In genomic region chr17:29947271-29947714, GRCm38 (mm10) we compare ENCODE assay signal across 15 mouse cellular contexts. TPM values are rescaled to one million over a fixed set of nuclear protein-coding genes. Genes with fewer than 3 reads are reported as not detected.
A peak's percentile ranks its signal among the peaks of the same experiment; 100 is the strongest.
DNase-seq lines count a peak whose midpoint lies in the region; ATAC-seq and TF ChIP-seq lines count a peak whose summit lies in the region.
"Had no signal": no experiment of that assay in that cellular context is flagged by ENCODE, and none has a peak within 500 bp of the region (broad histone marks: within the 10 kb centered on the region; RNA-seq: fewer than 3 reads in every experiment).

No protein-coding gene starts in this region.

- H3K9me3 ChIP-seq in forebrain, embryonic 13.5 days (replicated peaks) = no peaks in the 10 kb centered on the region
- no peaks in the 10 kb centered on the region for H3K9me3 ChIP-seq in forebrain, embryonic 11.5 days (ENCODE audit: control insufficient read depth, low read length)
- no peaks in the 10 kb centered on the region for H3K9me3 ChIP-seq in kidney, postnatal 0 days (replicated peaks; ENCODE audit: low read length)
- H3K9me3 ChIP-seq: neural tube, embryonic 15.5 days had no signal

- H3K9ac ChIP-seq in forebrain, embryonic 13.5 days = no peak overlapping the region
- H3K9ac ChIP-seq in forebrain, embryonic 11.5 days (ENCODE audit: low read length) = no peak overlapping the region
- no peak overlapping the region for H3K9ac ChIP-seq in kidney, postnatal 0 days (ENCODE audit: low read depth, low read length)
- H3K9ac ChIP-seq: liver, postnatal 0 days; neural tube, embryonic 15.5 days had no signal

- H3K27ac ChIP-seq in forebrain, embryonic 13.5 days = peak overlapping the region; percentile 27; the same call in 1 of the 2 replicates
- H3K27ac ChIP-seq in forebrain, embryonic 11.5 days (ENCODE audit: low read depth, low read length) = no peak overlapping the region
- H3K27ac ChIP-seq in left cerebral cortex, adult 2 months = no peak overlapping the region
- no peak overlapping the region for H3K27ac ChIP-seq in kidney, postnatal 0 days
- H3K27ac ChIP-seq: neural tube, embryonic 15.5 days had no signal

- ATAC-seq in forebrain, embryonic 13.5 days = 0 out of 2 replicates have a peak, but pooled peaks have one; percentile 24
- no peak for ATAC-seq in forebrain, embryonic 11.5 days (replicated peaks; ENCODE audit: low FRiP score)
- peak; percentile 61 for ATAC-seq in kidney, postnatal 0 days (replicated peaks; ENCODE audit: low FRiP score, low read depth)
- ATAC-seq: liver, postnatal 0 days had no signal

- no peak overlapping the region for H3K4me2 ChIP-seq in forebrain, embryonic 13.5 days
- no peak overlapping the region for H3K4me2 ChIP-seq in forebrain, embryonic 11.5 days (ENCODE audit: low read depth, low read length, severe bottlenecking)
- H3K4me2 ChIP-seq in kidney, postnatal 0 days (ENCODE audit: low read length) = no peak overlapping the region
- H3K4me2 ChIP-seq: neural tube, embryonic 15.5 days had no signal

- TF ChIP-seq CTCF in left cerebral cortex, adult 2 months (IDR thresholded peaks at IDR 0.05) = no peak
- no peak for TF ChIP-seq CTCF in kidney, postnatal 0 days (IDR thresholded peaks at IDR 0.05; ENCODE audit: low read depth)

- DNase-seq in forebrain, embryonic 11.5 days (ENCODE audit: low spot score) = no peak
- DNase-seq in left cerebral cortex, postnatal 4 days = peak; percentile 87
- DNase-seq in left cerebral cortex, adult 2 months (ENCODE audit: extremely low spot score in 1 of 2, low spot score in 2 of 2) = no peak
- peak; percentile 30 for DNase-seq in kidney, postnatal 0 days (ENCODE audit: low spot score)
- DNase-seq in retina, postnatal 1 day = peak; percentile 49
- DNase-seq in layer of hippocampus, postnatal 25 days (ENCODE audit: extremely low spot score in 1 of 2, low spot score in 1 of 2) = no peak
- DNase-seq in spleen, adult 18-20 months = no peak
- DNase-seq: adrenal gland, postnatal 36 days; gastrocnemius, postnatal 14 days; heart, postnatal 4 days; liver, postnatal 0 days; lung, postnatal 36 days; right cerebral cortex, adult 18-20 months had no signal

- WGBS in forebrain, embryonic 13.5 days = 39% methylated on average over 5 of the region's 5 CpGs
- WGBS in forebrain, embryonic 11.5 days = 52% methylated on average over 5 of the region's 5 CpGs
- WGBS in kidney, postnatal 0 days = 31% methylated on average over 5 of the region's 5 CpGs

- H3K4me3 ChIP-seq in forebrain, embryonic 13.5 days = no peak overlapping the region
- H3K4me3 ChIP-seq in forebrain, embryonic 11.5 days (ENCODE audit: low read depth, low read length) = no peak overlapping the region
- H3K4me3 ChIP-seq in left cerebral cortex, adult 2 months = no peak overlapping the region
- no peak overlapping the region for H3K4me3 ChIP-seq in kidney, postnatal 0 days (replicated peaks; ENCODE audit: low read depth, low read length)
- H3K4me3 ChIP-seq: neural tube, embryonic 15.5 days had no signal

- H3K27me3 ChIP-seq in forebrain, embryonic 13.5 days = no peaks in the 10 kb centered on the region
- H3K27me3 ChIP-seq in forebrain, embryonic 11.5 days (ENCODE audit: control insufficient read depth, insufficient read depth, low read length) = no peaks in the 10 kb centered on the region
- H3K27me3 ChIP-seq in kidney, postnatal 0 days (ENCODE audit: insufficient read depth, low read length) = no peaks in the 10 kb centered on the region
- H3K27me3 ChIP-seq: neural tube, embryonic 15.5 days had no signal

- peaks cover 35% of the 10 kb centered on the region for H3K4me1 ChIP-seq in forebrain, embryonic 13.5 days
- peaks cover 6% of the 10 kb centered on the region; the same call in 1 of the 2 replicates for H3K4me1 ChIP-seq in forebrain, embryonic 11.5 days (replicated peaks; ENCODE audit: control insufficient read depth, insufficient read depth, low read length)
- no peaks in the 10 kb centered on the region for H3K4me1 ChIP-seq in kidney, postnatal 0 days (replicated peaks; ENCODE audit: insufficient read depth, low read length)

- intact Hi-C loops in left cerebral cortex, postnatal 4 days (cut with DNase I) = no loop called here
- intact Hi-C loops in left cerebral cortex, adult 2 months (cut with DNase I) = no loop called here

- no peaks in the 10 kb centered on the region for H3K36me3 ChIP-seq in forebrain, embryonic 13.5 days (ENCODE audit: poor library complexity, severe bottlenecking)
- H3K36me3 ChIP-seq in forebrain, embryonic 11.5 days (ENCODE audit: control insufficient read depth, insufficient read depth, low read length) = no peaks in the 10 kb centered on the region
- H3K36me3 ChIP-seq in kidney, postnatal 0 days (ENCODE audit: insufficient read depth, low read length) = no peaks in the 10 kb centered on the region
- H3K36me3 ChIP-seq: neural tube, embryonic 15.5 days had no signal

RNA-seq across cellular contexts. Expression of gene Mdga1, which starts 22.6 kb away (rescaled TPM):
- 7.4 and 8.0 TPM in 2 replicates for polyA plus RNA-seq in forebrain, embryonic 13.5 days (2015; fragmentation: Nextera tagmentation; extraction: Ambion mirVana)
- 6.2 and 7.4 TPM in 2 replicates for polyA plus RNA-seq in forebrain, embryonic 11.5 days (2014; fragmentation: Nextera tagmentation; extraction: Ambion mirVana)
- 10 to 100 TPM; 85.6 to 92.9 TPM for total RNA-seq in left cerebral cortex, postnatal 4 days (2021)
- total RNA-seq in left cerebral cortex, adult 2 months (2021) = 10 to 100 TPM; 27.8 to 32.7 TPM
- 1.3 and 1.7 TPM in 2 replicates for polyA plus RNA-seq in kidney, postnatal 0 days (2015; fragmentation: Nextera tagmentation; extraction: Ambion mirVana)
- total RNA-seq in layer of hippocampus, postnatal 25 days (2021) = 10 to 100 TPM; 56.9 to 68.0 TPM

RNA-seq across cellular contexts. Expression of gene Zfand3, which starts 57.2 kb away (rescaled TPM):
- polyA plus RNA-seq in forebrain, embryonic 13.5 days (2015; fragmentation: Nextera tagmentation; extraction: Ambion mirVana) = 63.3 and 76.7 TPM in 2 replicates
- polyA plus RNA-seq in forebrain, embryonic 11.5 days (2014; fragmentation: Nextera tagmentation; extraction: Ambion mirVana) = 55.8 and 68.6 TPM in 2 replicates
- total RNA-seq in left cerebral cortex, postnatal 4 days (2021) = 100 to 1,000 TPM in 1 of 2 experiments, 10 to 100 TPM in 1; 95.4 to 103 TPM
- 100 to 1,000 TPM in 1 of 2 experiments, 10 to 100 TPM in 1; 99.7 to 103 TPM for total RNA-seq in left cerebral cortex, adult 2 months (2021)
- 55.5 and 63.5 TPM in 2 replicates for polyA plus RNA-seq in kidney, postnatal 0 days (2015; fragmentation: Nextera tagmentation; extraction: Ambion mirVana)
- total RNA-seq in layer of hippocampus, postnatal 25 days (2021) = 100 to 1,000 TPM; 114 to 119 TPM

Comparison
In these comparisons a context has a peak if more than half of its experiments do, and no peak if none do; other contexts are left out.
1. DNase-seq: peak in left cerebral cortex, postnatal 4 days (single experiment), kidney, postnatal 0 days (single experiment) and retina, postnatal 1 day (single experiment); none in forebrain, embryonic 11.5 days (single experiment), left cerebral cortex, adult 2 months (0 of 2), layer of hippocampus, postnatal 25 days (0 of 2) and spleen, adult 18-20 months (0 of 2).